Mouse (Mus musculus) ES-E14 (cell line): ENCODE measurements around the gene Hrh1.

Experiments used
- CHD2 ChIP-seq: IDR thresholded peaks from 2 replicates; pipeline ENCODE4 v1.6.1; 2014; ENCODE audit warnings: mild to moderate bottlenecking, low read depth, low read length, inconsistent platforms
- HCFC1 ChIP-seq: IDR thresholded peaks from 2 replicates; pipeline ENCODE4 v1.6.1; 2012; ENCODE audit warnings: low read length, inconsistent platforms, borderline replicate concordance; ENCODE audit not compliant: insufficient read depth
- MAFK ChIP-seq: IDR thresholded peaks from 2 replicates; pipeline ENCODE4 v1.6.1; 2014; ENCODE audit warnings: mild to moderate bottlenecking, low read depth, low read length, inconsistent platforms; ENCODE audit not compliant: insufficient read depth
- ZC3H11A ChIP-seq: IDR thresholded peaks from 2 replicates; pipeline ENCODE4 v1.6.1; 2012; ENCODE audit warnings: low read depth, mild to moderate bottlenecking, inconsistent platforms, low read length, borderline replicate concordance
- ZNF384 ChIP-seq: IDR thresholded peaks from 2 replicates; pipeline ENCODE4 v1.6.1; 2012; ENCODE audit warnings: low read depth, low read length, inconsistent platforms

GRCm38 (mm10) chr6:114444247-114444844, 46.6 kb downstream of the Hrh1 start:
- TF ChIP-seq CHD2 (no peak), ZC3H11A (no peak), ZNF384 (no peak), MAFK (no peak), HCFC1 (no peak)
